Mouse (Mus musculus) urinary bladder, postnatal 10 days (tissue): Measurements from ENCODE around the gene Sema3b.

ENCODE experiments used
- DNase-seq: peaks from one replicate; pipeline ENCODE4 v3.0.0; 2022; ENCODE audit warnings: low spot score

The Sema3b gene

DNA sequence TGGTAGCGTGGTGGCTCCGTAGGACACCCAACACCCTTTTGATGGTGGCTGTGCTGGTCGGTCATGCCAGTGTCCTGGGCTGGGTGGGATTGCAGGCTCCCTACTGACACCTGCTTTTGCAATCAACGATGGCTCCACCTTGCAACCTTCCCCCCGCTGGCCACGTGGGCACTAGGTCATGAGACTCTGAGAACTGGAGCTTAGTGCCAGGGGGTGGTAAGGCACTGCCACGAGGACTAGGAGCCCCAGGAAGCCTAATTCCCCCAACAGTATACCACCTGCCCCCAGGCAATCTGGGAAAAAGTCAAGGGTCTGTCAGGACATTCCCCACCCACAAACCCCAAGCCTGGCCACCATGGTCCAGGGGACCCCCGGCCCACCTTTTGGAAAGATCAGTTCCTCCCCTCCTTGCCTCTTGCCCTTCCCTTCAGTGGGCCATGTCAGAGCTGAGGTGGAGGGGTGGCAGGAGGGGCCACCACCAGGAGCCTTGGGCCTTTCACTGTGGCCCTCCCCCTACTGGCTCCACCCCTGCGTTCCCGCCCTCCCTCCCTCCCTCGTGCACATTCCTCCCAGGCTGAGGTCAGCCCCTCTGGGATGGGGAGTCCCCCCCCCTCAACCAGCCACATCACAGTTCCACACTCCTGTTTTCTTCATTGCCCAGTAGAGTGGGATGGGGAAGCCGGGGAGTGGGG, at the start of gene Sema3b:
Sema3b (minus strand) TSS at position 489 of the 692 bp plus-strand sequence.
- no peak for DNase-seq

DNA sequence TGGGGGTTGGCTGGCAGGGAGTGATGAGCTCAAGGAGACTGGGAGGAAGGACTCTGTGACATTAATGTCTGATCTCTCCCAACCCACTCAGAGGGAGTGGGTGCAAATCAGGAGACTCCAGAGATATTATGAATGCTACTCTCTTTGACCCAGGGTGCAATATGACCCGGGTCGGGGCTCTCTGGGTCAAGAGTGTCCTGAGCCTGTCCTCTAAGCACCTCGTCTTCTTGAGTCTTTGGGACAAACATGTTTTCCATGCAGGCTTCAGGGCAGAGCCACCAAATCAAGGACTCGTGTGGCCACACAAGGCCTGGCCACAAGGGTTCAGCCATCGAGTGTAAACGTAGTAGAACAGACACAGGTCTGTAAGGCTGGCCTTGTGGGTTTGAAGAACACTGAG, 49.1 kb upstream of the Sema3b start:
- no peak for DNase-seq

DNA sequence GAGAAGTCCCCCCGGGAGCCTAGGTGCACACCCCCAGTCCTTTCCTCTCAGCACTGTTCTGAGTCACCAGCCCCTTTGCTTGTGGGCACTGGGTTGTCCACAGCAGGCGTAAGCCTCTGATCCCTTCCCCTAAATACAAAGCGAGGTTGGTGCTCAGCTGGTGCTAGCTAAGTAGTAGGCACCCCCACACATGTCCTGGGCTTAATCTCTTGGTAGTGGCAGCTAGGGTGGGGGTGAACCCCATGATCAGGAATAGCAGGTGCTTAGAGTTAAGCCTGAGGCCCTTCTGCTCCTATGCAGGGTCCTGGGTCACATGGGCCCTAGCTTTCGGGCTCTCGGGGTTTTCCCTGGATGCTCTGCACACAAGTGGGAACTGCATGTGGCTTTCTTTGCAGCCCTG, 48.1 kb upstream of the Sema3b start:
- no peak for DNase-seq

DNA sequence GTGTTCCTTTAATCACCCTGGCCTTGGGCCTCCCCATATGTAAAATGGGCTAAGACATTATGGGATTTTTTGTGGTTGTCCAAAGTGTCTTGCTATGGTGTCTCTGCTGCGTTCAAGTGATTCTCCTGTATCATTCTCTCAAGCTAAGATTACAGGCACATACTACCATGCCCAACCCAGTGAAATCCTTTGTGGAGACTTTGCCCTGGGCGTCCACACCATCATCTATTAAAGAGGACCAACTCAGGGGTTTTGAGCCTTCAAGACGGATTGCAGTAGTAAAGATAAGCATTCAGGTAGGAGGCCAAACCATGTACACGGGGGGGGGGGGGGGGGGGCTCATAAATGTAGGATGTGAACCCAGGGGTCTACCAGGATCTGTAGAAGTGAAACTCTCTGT, 45.6 kb upstream of the Sema3b start:
- no peak for DNase-seq

DNA sequence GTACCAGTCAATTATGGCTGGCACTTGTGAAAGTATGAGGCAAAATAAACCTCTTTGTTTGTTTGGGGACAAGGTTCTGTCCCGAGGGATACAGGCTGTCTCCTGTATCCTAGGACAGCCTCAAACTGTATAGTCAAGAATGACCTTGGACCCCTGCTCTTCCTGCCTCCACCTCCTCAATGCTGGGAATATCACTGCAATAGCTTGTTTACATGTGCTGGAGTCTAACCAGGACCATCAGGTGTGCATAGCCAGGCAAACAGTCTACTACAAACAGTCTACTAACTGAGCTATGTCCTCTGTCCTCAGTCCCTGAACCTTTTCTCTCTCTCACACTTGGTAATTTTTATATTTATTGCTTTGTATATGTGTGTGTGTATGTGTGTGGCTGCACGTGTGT, 44.4 kb upstream of the Sema3b start:
- DNase-seq = no peak

DNA sequence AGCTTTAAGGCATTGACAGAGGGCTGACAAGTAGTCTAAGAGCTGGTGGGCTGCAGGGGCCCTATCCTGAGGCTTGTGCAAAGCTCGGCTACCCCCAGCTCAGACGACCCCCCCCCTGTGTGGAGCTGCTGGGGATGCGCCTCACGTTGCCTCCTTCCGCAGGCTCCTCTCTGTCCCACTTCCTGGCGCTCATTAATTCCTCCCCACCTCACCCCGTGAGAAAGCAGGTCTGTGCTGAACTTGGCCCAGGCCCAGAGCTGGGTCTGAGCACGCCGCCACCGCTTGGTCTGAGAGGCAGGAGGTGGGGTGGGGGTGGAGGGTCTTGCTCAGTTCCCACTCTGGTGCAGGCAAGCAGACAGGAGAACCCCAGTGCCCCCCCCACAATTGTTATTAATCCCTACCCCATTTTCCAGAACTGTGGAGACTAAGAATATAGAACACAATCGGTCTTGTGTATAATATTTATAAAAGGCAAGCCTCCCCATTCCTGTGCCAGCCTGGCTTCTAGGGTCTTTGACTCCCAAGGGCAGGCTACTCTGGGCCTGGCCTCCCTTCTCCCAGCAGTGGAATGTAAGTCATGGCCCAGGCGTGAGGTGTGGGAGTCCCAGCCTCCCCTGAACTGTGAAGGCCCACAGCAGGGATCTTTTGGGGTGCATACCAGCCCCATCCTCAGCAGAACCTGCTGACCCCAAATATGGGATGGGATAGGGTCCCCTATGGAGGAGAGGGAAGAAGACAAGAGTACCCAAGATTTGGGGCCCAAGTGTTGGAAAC, 41.9 kb upstream of the Sema3b start:
- no peak for DNase-seq

DNA sequence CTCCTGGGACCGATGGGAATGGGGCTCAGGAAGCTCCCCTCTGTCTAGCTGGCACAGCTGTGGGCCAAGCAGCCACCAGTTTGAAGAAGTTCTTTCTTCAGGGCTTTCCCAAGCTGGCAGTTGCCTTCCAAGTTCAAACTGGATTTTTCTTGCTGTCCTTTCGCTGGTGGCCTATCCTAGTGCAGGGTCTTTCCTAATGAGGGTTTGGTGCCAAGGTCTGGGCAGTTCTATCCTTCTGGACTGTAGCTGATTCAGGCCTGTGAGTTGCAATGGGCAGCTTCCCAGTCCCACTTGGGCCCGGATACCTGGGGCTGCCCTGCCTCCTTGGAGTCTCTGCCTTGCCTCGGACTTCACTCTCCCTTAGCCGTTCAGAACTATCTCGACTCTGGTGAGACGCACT, 41.2 kb upstream of the Sema3b start:
- DNase-seq = no peak

DNA sequence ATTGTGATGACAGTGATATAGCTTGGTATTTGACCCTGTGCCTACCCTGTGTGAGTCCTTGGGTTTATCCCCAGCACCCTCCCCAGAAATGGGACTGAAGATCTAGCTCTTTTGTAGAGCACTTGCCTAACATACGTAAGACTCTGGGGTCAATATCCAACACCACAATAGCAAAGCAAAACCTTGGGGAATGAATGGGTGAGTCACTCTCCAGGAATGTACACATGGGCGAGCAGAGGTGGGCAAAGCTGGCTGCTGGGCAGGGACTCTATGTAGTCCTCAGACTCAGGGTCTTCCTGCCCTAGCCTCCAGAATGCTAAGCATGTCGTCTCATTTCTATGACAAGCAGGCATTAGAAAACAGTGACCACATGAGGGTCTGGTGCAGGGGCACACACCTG, 39.7 kb upstream of the Sema3b start:
- DNase-seq = no peak

DNA sequence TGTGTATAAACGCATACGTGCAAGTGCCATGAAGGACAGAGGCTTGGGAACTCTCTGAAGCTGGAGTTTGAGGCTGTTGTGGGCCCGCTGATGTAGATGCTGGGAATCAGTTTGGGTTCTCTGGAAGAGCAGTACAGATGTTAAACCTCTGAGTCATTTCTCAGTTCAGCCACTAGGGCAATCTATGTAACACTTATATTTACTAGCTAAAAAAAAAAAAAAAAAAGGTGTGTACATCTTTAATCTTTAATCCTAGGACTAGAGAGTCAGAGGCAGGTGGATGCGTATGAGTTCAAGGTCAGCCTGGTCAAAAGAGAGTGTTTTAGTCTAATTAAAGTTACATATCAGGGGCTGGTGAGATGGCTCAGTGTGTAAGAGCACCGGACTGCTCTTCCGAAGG, 37.9 kb upstream of the Sema3b start:
- DNase-seq = no peak

DNA sequence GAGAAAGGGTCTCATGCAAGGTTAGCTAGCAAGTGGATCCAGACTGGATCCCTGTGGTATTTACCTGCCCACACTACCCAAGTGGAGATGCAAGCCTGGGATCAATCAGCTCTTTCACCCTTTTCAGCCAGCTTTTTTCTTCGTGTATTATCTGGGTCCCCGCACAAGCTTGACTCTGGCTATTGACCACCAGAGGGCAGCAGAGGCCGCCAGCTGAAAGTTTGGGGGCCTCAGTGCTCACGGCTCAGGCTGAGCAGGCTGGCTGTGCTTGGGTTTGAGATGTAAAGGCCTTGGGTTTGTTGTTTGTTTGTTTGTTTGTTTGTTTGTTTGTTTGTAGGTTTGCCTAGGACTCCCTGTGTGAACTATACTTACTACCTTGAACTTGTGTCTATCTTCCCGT, 36.5 kb upstream of the Sema3b start:
- DNase-seq = no peak

DNA sequence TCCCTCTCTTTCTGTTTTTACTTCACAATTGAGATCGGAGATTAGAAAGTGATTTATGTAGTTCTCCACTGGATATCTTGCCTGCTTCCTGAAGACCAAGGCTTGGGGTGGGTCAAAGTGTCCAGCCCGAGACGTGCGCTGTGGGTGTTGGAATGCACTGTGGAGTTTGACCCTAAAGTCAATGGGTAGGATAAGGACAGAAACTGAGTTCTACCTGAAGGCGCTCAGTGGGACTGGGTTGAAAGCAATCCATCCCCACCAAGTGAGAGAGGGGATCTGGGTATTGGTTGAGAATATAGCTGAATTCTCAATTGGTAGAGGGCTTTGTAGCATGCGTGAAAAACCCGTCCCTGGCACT, 36.1 kb upstream of the Sema3b start:
- no peak for DNase-seq

DNA sequence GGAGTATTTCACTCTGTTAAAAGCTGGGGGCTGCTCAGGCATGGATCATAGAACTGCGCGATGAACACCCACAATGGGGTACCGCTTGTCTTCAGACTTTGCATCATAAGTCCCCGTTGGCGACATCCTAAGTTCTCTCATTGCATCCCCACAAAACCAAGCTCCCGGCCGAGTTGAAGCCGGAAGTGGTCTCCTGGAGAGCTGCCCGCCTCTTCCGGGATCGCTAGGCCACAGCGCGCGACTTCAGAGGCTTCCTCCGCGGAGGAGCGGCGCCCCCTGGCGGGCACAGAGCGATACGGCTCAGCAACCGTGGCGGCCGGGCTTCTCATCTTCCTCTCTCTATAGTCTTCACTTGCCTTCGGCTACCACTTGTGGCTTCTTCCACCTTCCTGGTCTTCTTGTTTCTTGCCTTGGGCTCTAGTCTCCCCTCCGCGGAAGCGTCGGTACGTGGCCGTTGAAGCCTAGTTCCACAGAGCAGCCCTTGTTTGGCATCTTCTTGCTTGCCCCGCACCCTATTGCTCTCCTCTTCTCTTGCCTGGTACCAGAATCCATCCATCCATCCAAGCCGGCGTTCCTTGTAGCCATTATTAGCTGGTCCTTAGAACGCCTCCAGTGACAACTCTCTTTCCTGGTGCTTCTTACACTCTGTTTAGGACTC, 35.6 kb upstream of the Sema3b start:
- peak; percentile 80 for DNase-seq

DNA sequence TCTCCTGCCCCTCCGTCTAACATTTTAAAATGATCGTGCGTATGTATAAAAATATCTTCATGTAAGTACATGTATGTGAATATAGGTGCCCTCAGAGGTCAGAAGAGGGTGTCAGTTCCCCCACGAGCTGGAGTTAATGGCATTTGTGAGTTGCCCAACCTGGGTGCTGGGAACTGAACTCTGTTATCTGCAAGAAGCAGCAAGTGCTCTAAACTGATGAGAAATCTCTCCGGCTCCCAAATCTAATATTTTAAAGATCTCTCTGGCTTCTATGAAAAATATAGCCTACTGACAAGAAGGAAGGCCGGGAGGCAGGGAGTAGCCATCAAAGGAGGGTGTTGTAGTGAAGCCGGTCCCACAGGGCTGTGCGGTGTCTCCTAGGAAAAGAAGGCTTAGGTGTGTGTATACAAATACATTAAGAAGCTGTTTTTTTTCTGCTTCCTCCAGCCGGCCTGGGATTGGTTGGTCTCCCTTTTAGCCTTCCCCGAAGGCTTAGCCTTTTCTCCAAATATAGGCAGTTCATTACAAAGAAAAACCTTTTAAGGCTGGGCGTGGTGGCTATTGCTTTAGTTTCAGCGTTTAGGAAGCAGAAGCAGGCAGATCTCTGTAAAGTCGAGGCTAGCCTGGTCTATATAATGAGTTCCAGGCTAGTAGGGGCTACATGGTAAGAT, 34.6 kb upstream of the Sema3b start:
- no peak for DNase-seq

DNA sequence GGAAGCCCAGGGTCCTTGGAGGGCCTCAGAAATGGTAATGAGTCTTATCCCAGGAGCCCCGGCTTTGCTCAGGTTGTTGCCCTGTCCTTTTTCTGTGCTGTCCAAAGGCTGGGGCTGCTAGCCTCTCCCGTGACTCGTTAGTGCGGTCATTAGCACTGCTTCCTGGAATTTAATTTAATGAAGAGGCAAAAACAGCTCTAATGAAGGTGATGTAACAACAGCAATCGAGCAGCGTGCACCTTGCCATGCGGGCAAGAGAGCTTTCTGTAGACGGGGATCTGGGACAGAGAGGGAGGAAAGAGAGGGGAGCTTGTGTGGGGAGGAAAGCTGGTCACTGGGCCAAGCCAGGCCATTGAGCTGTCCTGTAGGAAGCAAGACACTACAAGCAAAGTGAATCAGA, 32.6 kb upstream of the Sema3b start:
- DNase-seq = no peak

DNA sequence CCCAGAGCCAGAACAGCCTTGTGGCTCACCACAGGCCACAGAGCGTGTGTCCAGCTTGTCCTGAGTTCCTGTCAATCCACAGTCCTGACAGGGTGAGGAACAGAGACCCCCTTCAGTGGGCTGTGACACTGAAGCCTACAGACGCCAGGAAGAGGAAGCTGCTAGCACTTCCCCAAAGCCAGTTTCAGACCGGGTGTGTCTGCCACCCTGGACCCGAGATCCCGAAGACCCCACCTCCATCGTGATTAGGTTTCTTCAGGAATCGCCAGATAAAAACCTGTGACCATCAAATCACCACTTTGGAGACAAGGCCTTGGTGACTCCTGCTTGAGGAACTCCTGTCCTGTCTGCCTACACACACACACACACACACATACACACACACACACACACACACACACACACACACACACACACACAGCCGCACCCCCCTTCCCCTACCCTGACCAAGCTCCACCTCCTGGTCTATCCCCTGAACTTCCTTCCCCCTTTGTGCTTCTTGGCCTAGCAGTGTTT, 31.3 kb upstream of the Sema3b start:
- no peak for DNase-seq

DNA sequence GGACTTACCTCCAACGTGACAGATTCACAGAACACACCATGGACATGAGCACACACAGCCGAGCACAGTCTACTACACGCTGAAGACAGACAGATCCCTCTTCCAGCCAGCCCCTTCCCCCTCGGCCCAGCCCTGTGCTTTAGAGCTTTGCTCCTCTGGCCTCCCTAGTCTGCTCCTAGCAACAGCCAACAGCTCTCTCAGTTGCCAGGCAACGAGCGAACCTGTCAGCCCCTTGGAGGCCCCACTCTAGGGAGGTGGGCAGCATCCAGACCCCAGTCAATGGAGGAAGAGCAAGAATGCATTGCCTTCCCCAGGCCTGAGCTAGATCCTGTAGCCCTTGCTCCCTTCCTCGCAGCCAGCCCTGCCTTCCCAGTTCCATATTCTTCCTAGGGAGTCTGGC, 28.0 kb upstream of the Sema3b start:
- DNase-seq = no peak

DNA sequence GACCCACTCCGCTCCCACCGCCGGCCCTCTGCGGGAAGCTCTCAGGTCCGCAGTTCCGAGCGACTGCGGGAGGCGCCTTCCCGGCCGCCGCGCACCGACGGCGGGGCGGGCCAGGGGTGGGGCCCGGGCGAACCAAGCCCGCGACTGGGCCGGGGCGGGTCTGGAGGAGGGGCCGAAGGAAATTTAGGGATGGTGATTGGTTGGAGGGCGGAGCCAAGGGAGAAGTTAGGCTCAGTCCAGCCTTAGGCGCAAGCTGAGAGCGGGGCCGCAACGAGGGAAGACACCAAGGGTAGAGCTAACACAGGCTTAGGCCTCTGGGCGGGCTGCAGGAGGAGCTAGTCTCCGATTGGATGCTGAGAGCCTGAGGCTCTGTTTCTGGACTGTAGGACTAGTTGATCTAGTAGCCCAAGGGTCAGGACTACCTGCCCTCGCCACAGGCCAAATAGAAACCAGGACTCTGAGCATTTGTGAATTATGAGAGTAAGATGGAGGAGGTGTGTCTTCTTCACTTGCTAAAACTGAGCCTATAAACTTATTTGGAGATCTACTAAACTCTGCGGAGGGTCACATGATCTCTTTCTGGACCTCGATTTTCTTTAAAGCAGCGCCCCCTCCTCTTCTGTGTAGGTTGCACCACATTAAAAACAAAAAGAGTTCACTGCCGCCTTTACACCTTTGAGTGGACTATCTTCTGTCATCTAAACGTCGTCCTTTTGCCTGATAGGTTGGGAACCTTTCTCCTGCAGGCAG, 26.4 kb upstream of the Sema3b start, which contains the start of gene Gnai2:
Gnai2 (minus strand) TSS at position 89 of the 750 bp plus-strand sequence.
- DNase-seq = peak; percentile 81

DNA sequence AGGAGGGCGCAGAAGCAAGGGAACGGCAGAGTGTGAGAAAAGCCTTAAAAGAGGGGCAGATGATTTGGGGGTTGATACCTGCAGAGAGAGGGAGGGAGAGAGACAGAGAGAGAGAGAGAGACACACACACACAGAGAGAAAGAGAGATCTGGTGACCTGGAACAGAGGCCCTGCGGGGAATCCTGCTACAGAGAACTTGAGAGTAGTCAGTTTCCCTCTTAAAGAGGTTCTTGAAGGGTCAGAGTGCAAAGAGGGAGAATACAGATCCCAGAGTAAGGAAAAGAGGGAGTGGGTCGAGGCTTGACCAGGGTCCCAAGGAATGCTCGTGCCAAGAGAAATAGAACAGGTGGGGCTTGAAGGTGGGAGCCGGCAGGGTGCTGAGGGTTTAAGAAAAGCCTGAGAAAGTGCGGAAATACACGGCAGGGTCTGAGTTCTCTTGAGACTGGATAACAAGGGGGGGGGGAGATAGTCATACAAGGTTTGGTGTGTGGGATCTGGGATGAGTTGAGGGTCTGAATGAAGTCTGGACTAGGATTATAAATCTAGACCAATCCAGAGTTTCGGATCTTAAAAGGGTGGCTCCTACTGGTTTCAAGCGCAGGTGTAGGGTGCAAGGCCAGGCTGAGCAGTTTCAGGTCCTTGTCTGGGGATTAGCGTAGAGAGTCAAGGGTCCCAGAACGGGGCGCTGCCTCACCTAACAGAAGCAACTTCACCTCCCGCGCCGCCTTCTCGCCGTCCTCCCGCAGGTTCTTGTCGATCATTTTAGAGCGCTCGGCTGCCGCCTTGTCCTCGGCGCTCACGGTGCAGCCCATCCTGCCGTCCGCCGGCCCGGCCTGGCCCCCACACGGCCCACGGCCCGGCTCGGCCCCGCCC, 25.6 kb upstream of the Sema3b start:
- DNase-seq = no peak

DNA sequence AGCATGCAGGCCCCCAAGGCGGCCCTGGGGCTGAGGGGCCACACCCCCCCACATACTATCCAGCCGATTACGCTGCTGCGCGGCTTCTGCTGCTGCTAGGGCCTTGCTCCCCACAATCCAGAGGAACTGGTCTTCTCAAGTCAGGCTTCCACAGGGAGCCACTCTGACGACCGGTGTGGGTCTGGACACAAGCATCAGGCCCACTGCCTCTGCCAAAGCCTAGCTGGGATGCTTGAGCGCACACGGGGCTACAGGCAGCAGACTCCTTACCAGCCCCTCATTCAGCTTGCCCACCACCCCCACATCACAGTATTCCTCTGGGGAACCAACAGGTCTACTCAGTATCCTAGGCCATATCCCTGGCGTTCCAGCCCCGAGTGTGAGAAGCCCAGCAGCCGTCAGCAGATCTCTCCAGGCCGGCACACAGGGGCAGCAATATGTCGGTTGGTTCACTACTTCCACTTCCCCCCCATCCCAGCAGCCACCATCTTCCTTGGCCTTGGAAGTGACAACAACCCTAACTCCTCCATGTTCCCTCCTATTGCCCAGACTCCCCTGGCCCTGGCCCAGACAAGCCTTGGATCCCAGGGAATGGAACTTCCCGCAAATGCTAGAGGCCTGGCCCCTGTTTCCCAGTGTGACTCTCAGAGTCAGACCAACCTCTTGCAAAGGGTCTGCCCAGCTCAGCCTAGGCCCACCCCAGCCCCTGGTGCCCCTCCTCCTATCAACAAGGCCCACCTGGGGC, 24.8 kb upstream of the Sema3b start:
- no peak for DNase-seq

DNA sequence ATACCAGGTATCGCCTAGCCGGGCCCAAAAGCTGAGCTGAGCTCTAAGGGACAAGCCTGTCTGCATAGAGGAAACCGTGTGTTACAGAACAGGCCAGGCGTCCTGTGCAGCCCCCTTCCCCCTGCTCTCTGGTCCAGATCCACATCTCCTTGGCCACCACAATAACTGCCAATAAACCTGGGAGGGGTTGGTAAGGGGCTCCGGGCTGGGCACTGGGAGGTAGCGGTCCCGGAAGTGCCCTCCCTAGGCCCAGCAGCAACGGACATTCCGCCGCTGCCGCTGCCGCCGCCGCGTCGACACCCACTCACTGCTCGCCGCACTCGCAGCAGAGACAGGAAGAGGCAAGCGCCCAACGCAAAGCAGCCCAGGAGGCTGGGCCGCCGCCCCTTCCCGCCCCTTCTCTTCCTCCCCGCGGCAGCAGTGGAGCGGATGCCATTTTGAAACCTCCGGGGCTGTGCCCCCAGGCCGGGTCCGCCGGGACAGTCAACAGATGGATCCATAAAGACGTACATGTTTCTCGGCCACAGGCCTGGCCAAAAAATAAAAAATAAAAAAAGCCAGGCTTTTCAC, 24.1 kb upstream of the Sema3b start:
- DNase-seq = peak; percentile 48
